Mouse (Mus musculus) heart, embryonic 14.5 days (tissue): ENCODE results near the gene Dgat2l6. TPM values are rescaled to one million over a fixed set of nuclear protein-coding genes. Genes with fewer than 3 reads are reported as not detected.

Source experiments
- polyA plus RNA-seq: library from polyadenylated mRNA; unstranded; fragments of >200 nt; fragmentation: Nextera tagmentation; extraction: Ambion mirVana; gene quantifications from 2 replicates; pipeline ENCODE4 v1.2.1, GENCODE M21; 2014

The Dgat2l6 gene
- polyA plus RNA-seq, 1 experiment from 2014 or later, result not detected

Other genes starting within 250 kb of the Dgat2l6 start
- gene Otud6a, start 95.8 kb upstream of the Dgat2l6 start, polyA plus RNA-seq, result not detected in 2 replicates
- gene Awat2, start 82.1 kb upstream of the Dgat2l6 start, polyA plus RNA-seq, result not detected in 2 replicates
- gene Igbp1, start 30.5 kb upstream of the Dgat2l6 start, polyA plus RNA-seq, result 30.6 and 32.1 TPM in 2 replicates
- gene Awat1, start 47.4 kb downstream of the Dgat2l6 start, polyA plus RNA-seq, result not detected in 2 replicates
- gene P2ry4, start 70.0 kb downstream of the Dgat2l6 start, polyA plus RNA-seq, result not detected in 2 replicates
- gene Arr3, start 80.7 kb downstream of the Dgat2l6 start, polyA plus RNA-seq, result 0.78 and 0.82 TPM in 2 replicates
- 24.6 and 25.7 TPM in 2 replicates for gene Kif4, start 100.9 kb downstream of the Dgat2l6 start, polyA plus RNA-seq
- gene Pdzd11, start 101.7 kb downstream of the Dgat2l6 start, polyA plus RNA-seq, result 97.4 and 103 TPM in 2 replicates
- gene Gdpd2, start 205.0 kb downstream of the Dgat2l6 start, polyA plus RNA-seq, result 0.62 and 0.75 TPM in 2 replicates
- gene Dlg3, start 242.9 kb downstream of the Dgat2l6 start, polyA plus RNA-seq, result 1.9 and 2.5 TPM in 2 replicates